ENCODE assay signal across 22 mouse cellular contexts in genomic region chr3:134000595-134000994, GRCm38 (mm10).
DNase-seq lines count a peak whose midpoint lies in the region; ATAC-seq and TF ChIP-seq lines count a peak whose summit lies in the region.
"Had no signal": no experiment of that assay in that cellular context is flagged by ENCODE, and none has a peak within 500 bp of the region (broad histone marks: within the 10 kb centered on the region; RNA-seq: fewer than 3 reads in every experiment).

No protein-coding gene starts in this region.

- CTCF ChIA-PET in Patski (lab: Charles Lee), result interaction anchor here (1.0 to 1.3 kb wide), 3 partner anchors 8 to 289 kb away, joined by 3 read pairs; no protein-coding TSS in a partner anchor

- POLR2A ChIA-PET in Patski (lab: Charles Lee), result no interaction called here

- H3K9me3 ChIP-seq in midbrain, embryonic 13.5 days, result no peaks in the 10 kb centered on the region
- H3K9me3 ChIP-seq: G1E had no signal

- H3K27me3 ChIP-seq in Patski, result no peaks in the 10 kb centered on the region
- H3K27me3 ChIP-seq in midbrain, embryonic 13.5 days, result no peaks in the 10 kb centered on the region
- H3K27me3 ChIP-seq: CH12.LX had no signal

- H3K4me2 ChIP-seq in midbrain, embryonic 13.5 days (replicated peaks), result no peak overlapping the region

- peak; percentile 97 for ATAC-seq in Patski
- no peak for ATAC-seq in midbrain, embryonic 13.5 days
- ATAC-seq: activated CD4-positive, CD25-positive, alpha-beta regulatory T cell, adult 4 months; CD4-positive, CD25-positive, alpha-beta regulatory T cell, adult 4 months had no signal

- no peak overlapping the region for H3K27ac ChIP-seq in midbrain, embryonic 13.5 days

- peak; percentile 16 for DNase-seq in heart, adult 11 months
- DNase-seq in heart, postnatal 14 days, result no peak
- peak; percentile 21 for DNase-seq in 3T3-L1 (ENCODE audit: low read depth, low spot score)
- peak; percentile 72 for DNase-seq in Patski (ENCODE audit: low read depth, low spot score)
- no peak for DNase-seq in layer of hippocampus, postnatal 36 days
- DNase-seq: adrenal gland, adult 2 months; adrenal gland, adult 8-10 months; adrenal gland, postnatal 10 days; adrenal gland, postnatal 14 days; adrenal gland, postnatal 25 days; adrenal gland, postnatal 36 days; B cell, adult 2 months; cerebellum, adult 11 months; cerebellum, adult 11-12 months; cerebellum, adult 18-20 months; cerebellum, adult 2 months; cerebellum, adult 8-10 months had no signal

- WGBS in midbrain, embryonic 13.5 days, result 84% methylated on average over 1 of the region's 1 CpGs

- in situ Hi-C loops in Patski (cut with MboI; ENCODE audit: low pct_unique_long_range_greater_than_20kb), result no loop called here

- intact Hi-C loops in heart, postnatal 14 days (cut with DNase I), result no loop called here

- no peak overlapping the region for H3K9ac ChIP-seq in midbrain, embryonic 13.5 days (replicated peaks)

- no peaks in the 10 kb centered on the region for H3K4me1 ChIP-seq in midbrain, embryonic 13.5 days (replicated peaks)

- H3K4me3 ChIP-seq in midbrain, embryonic 13.5 days (replicated peaks), result no peak overlapping the region

- no peaks in the 10 kb centered on the region for H3K36me3 ChIP-seq in midbrain, embryonic 13.5 days
- H3K36me3 ChIP-seq: G1E had no signal

- no peak for TF ChIP-seq CTCF in Patski (IDR thresholded peaks at IDR 0.05)

Comparison
In these comparisons a context has a peak if more than half of its experiments do, and no peak if none do; other contexts are left out.
1. DNase-seq: peak in heart, adult 11 months (single experiment), 3T3-L1 (single experiment) and Patski (single experiment); none in heart, postnatal 14 days (0 of 2) and layer of hippocampus, postnatal 36 days (0 of 2).